Mouse (Mus musculus) liver, embryonic 11.5 days (tissue): ENCODE data around the gene Itih4. TPM values are rescaled to one million over a fixed set of nuclear protein-coding genes. Genes with fewer than 3 reads are reported as not detected.

ENCODE experiments used
- ATAC-seq: fragments of 200-750 bp; cut with Nextera tagmentation; replicated peaks from 2 replicates; pipeline ENCODE4 v1.8.0; 2017; ENCODE audit warnings: moderate number of reproducible peaks, mild to moderate bottlenecking, moderate TSS enrichment, moderate library complexity; ENCODE audit not compliant: low FRiP score
- DNase-seq: peaks from one replicate; pipeline ENCODE4 v3.0.0-alpha.2; 2017; ENCODE audit warnings: low spot score
- H3K27ac ChIP-seq: fragments of 300-500 bp; sonication (generic); 2 replicates; pipeline ENCODE4 v1.5.1; 2014; ENCODE audit warnings: mild to moderate bottlenecking, low read depth, low read length, control low read depth
- H3K27me3 ChIP-seq: fragments of 300-500 bp; sonication (generic); replicated peaks from 2 replicates; pipeline ENCODE4 v1.6.1; 2014; ENCODE audit warnings: low read length, mixed read lengths; ENCODE audit not compliant: control insufficient read depth, insufficient read depth
- H3K36me3 ChIP-seq: fragments of 300-500 bp; sonication (generic); 2 replicates; pipeline ENCODE4 v1.6.1; 2014; ENCODE audit warnings: mild to moderate bottlenecking, low read length, moderate library complexity, mixed read lengths; ENCODE audit not compliant: control insufficient read depth, insufficient read depth
- H3K4me1 ChIP-seq: fragments of 300-500 bp; sonication (generic); replicated peaks from 2 replicates; pipeline ENCODE4 v1.6.1; 2014; ENCODE audit warnings: low read length, mixed read lengths; ENCODE audit not compliant: control insufficient read depth, insufficient read depth
- H3K4me2 ChIP-seq: fragments of 300-500 bp; sonication (generic); 2 replicates; pipeline ENCODE4 v1.6.1; 2014; ENCODE audit warnings: mild to moderate bottlenecking, control low read depth, moderate library complexity
- H3K4me3 ChIP-seq: fragments of 300-500 bp; sonication (generic); 2 replicates; pipeline ENCODE4 v1.5.1; 2014; ENCODE audit warnings: low read depth, low read length, control low read depth
- H3K9ac ChIP-seq: fragments of 300-500 bp; sonication (generic); 2 replicates; pipeline ENCODE4 v1.6.1; 2014; ENCODE audit warnings: low read depth, low read length, control low read depth
- H3K9me3 ChIP-seq: fragments of 300-500 bp; sonication (generic); 2 replicates; pipeline ENCODE4 v1.6.1; 2016; ENCODE audit warnings: low read length, inconsistent platforms, mixed read lengths; ENCODE audit not compliant: control insufficient read depth
- WGBS: fragments of 180-500 bp; shearing (Covaris S2); extraction: QIAGEN DNeasy Blood & Tissue Kit; methylation state at CpG from one replicate; pipeline ENCODE4 v1.1.7; 2014; 5-methylcytosine and 5-hydroxymethylcytosine counted together
- polyA plus RNA-seq: library from polyadenylated mRNA; unstranded; fragments of >200 nt; fragmentation: Nextera tagmentation; extraction: Ambion mirVana; gene quantifications from 2 replicates; pipeline ENCODE4 v1.2.1, GENCODE M21; 2014

The Itih4 gene
- polyA plus RNA-seq, 1 experiment from 2014 or later, result 3.4 TPM

- Histone ChIP-seq H3K4me3 (no peak overlapping the region), H3K4me2 (peak overlapping the region; percentile 19; the same call in 1 of the 2 replicates), H3K27me3 (no peaks in the 10 kb centered on the region), H3K36me3 (no peaks in the 10 kb centered on the region), H3K9ac (no peak overlapping the region), H3K9me3 (no peaks in the 10 kb centered on the region), H3K27ac (peak overlapping the region; percentile 50; the same call in 1 of the 2 replicates), H3K4me1 (peaks cover 4% of the 10 kb centered on the region; the same call in 1 of the 2 replicates)
- 0 out of 2 replicates have a peak, but pooled peaks have one; percentile 29 for ATAC-seq
- no peak for DNase-seq
- WGBS, result 57% methylated on average over 16 of the region's 16 CpGs
Observed at GRCm38 (mm10) chr14:30861421-30862125, 24.7 kb upstream of the Itih4 start.

GRCm38 (mm10) chr14:30862368-30862767, 23.9 kb upstream of the Itih4 start:
- H3K9me3 ChIP-seq, result no peaks in the 10 kb centered on the region
- DNase-seq (no peak), ATAC-seq (no peak)
- H3K9ac ChIP-seq, result no peak overlapping the region; the same call in 1 of the 2 replicates
- 80% methylated on average over 9 of the region's 9 CpGs for WGBS
- H3K27ac ChIP-seq, result peak overlapping the region; percentile 50; the same call in 1 of the 2 replicates
- no peaks in the 10 kb centered on the region for H3K36me3 ChIP-seq
- no peak overlapping the region for H3K4me2 ChIP-seq
- no peak overlapping the region for H3K4me3 ChIP-seq
- peaks cover 2% of the 10 kb centered on the region; the same call in 1 of the 2 replicates for H3K4me1 ChIP-seq
- no peaks in the 10 kb centered on the region for H3K27me3 ChIP-seq

GRCm38 (mm10) chr14:30865311-30865710, 21.0 kb upstream of the Itih4 start:
- Histone ChIP-seq H3K4me3 (no peak overlapping the region), H3K4me1 (peaks cover 9% of the 10 kb centered on the region), H3K27ac (no peak overlapping the region), H3K27me3 (no peaks in the 10 kb centered on the region), H3K4me2 (no peak overlapping the region), H3K9ac (no peak overlapping the region), H3K36me3 (no peaks in the 10 kb centered on the region), H3K9me3 (no peaks in the 10 kb centered on the region)
- WGBS, result 68% methylated on average over 3 of the region's 3 CpGs
- DNase-seq, result no peak
- ATAC-seq, result no peak

- H3K4me3 ChIP-seq, result no peak overlapping the region
- no peaks in the 10 kb centered on the region for H3K27me3 ChIP-seq
- H3K27ac ChIP-seq, result no peak overlapping the region
- peaks cover 16% of the 10 kb centered on the region for H3K4me1 ChIP-seq
- H3K36me3 ChIP-seq, result no peaks in the 10 kb centered on the region
- no peak overlapping the region for H3K4me2 ChIP-seq
- H3K9ac ChIP-seq, result no peak overlapping the region
- peak; percentile 33; the same call in 1 of the 2 replicates for ATAC-seq
- peak; percentile 60 for DNase-seq
- WGBS, result 30% methylated on average over 5 of the region's 5 CpGs
- H3K9me3 ChIP-seq, result no peaks in the 10 kb centered on the region
Observed at GRCm38 (mm10) chr14:30867042-30867441, 19.2 kb upstream of the Itih4 start.

- Histone ChIP-seq H3K27ac (no peak overlapping the region), H3K4me1 (peaks cover 20% of the 10 kb centered on the region), H3K4me3 (no peak overlapping the region), H3K36me3 (peaks cover 3% of the 10 kb centered on the region; the same call in 1 of the 2 replicates), H3K9ac (no peak overlapping the region), H3K4me2 (no peak overlapping the region), H3K27me3 (no peaks in the 10 kb centered on the region), H3K9me3 (no peaks in the 10 kb centered on the region)
- DNase-seq (no peak), ATAC-seq (no peak)
- WGBS, result 75% methylated on average over 10 of the region's 10 CpGs
Observed at GRCm38 (mm10) chr14:30868826-30869225, 17.4 kb upstream of the Itih4 start.

- no peak for ATAC-seq
- no peak overlapping the region for H3K4me2 ChIP-seq
- WGBS, result 83% methylated on average over 8 of the region's 8 CpGs
- H3K27me3 ChIP-seq, result no peaks in the 10 kb centered on the region
- H3K9me3 ChIP-seq, result no peaks in the 10 kb centered on the region
- H3K27ac ChIP-seq, result 0 out of 2 replicates have a peak overlapping the region, but pooled peaks have one; percentile 70
- peaks cover 5% of the 10 kb centered on the region; the same call in 1 of the 2 replicates for H3K36me3 ChIP-seq
- H3K4me1 ChIP-seq, result peaks cover 25% of the 10 kb centered on the region
- no peak for DNase-seq
- H3K9ac ChIP-seq, result no peak overlapping the region
- no peak overlapping the region for H3K4me3 ChIP-seq
Observed at GRCm38 (mm10) chr14:30869391-30869801, 16.9 kb upstream of the Itih4 start.

- no peak for ATAC-seq
Observed at GRCm38 (mm10) chr14:30870206-30871147, 15.8 kb upstream of the Itih4 start.

GRCm38 (mm10) chr14:30874095-30874700, 12.1 kb upstream of the Itih4 start:
- Histone ChIP-seq H3K4me2 (no peak overlapping the region), H3K36me3 (peaks cover 10% of the 10 kb centered on the region; the same call in 1 of the 2 replicates), H3K4me3 (no peak overlapping the region), H3K27ac (peak overlapping the region; percentile 66), H3K9ac (no peak overlapping the region; the same call in 1 of the 2 replicates), H3K9me3 (no peaks in the 10 kb centered on the region), H3K27me3 (no peaks in the 10 kb centered on the region), H3K4me1 (peaks cover 43% of the 10 kb centered on the region)
- WGBS, result 80% methylated on average over 18 of the region's 18 CpGs
- ATAC-seq, result no peak
- no peak for DNase-seq

More at GRCm38 (mm10) chr14:30870206-30871147, 15.8 kb upstream of the Itih4 start:
- no peak for DNase-seq
- Histone ChIP-seq H3K27me3 (no peaks in the 10 kb centered on the region), H3K4me1 (peaks cover 32% of the 10 kb centered on the region), H3K9me3 (no peaks in the 10 kb centered on the region), H3K36me3 (peaks cover 6% of the 10 kb centered on the region; the same call in 1 of the 2 replicates), H3K4me2 (no peak overlapping the region; the same call in 1 of the 2 replicates), H3K9ac (0 out of 2 replicates have a peak overlapping the region, but pooled peaks have one; percentile 15), H3K4me3 (no peak overlapping the region), H3K27ac (peak overlapping the region; percentile 70)
- WGBS, result 70% methylated on average over 25 of the region's 25 CpGs
